Mouse (Mus musculus) hematopoietic multipotent progenitor cell, adult 10-12 weeks (in vitro differentiated cells): ENCODE results near the gene Itpka. TPM values are rescaled to one million over a fixed set of nuclear protein-coding genes. Genes with fewer than 3 reads are reported as not detected.

Source experiments
- polyA plus RNA-seq: library from polyadenylated mRNA; stranded (reverse); fragments of >175 nt; gene quantifications from 2 replicates; pipeline ENCODE4 v1.2.3, GENCODE M21; 2012; ENCODE audit warnings: low replicate concordance

Itpka gene
- 0.38 and 0.68 TPM in 2 replicates for polyA plus RNA-seq

GRCm38 (mm10) chr2:119741581-119742411 is at the start of gene Itpka:
Gene Itpka (plus strand): TSS chr2:119742337.

DNA sequence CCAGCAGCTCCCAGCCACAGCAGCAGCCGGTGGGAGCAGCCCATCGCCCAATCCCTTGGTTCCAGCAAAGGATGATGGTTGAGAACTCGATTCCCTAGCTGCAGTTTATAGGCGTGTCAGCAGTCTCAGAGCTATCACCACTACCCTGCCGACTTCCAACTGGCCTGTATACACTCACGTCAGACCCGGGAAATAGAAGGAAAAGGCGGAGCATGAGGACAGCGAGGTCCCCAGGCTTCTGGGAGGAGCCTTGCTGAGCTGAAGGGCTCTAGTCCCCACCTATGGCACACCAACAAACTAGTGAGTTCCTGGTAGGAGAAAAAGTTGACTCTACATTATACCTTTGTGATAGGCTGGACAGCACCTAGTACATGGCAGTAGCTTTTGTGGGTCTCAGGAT is 18.1 kb downstream of the Itpka start, which contains the start of gene Ltk:
TSS of gene Ltk (minus strand) at position 181 of the 400 bp plus-strand sequence.

GRCm38 (mm10) chr2:119787206-119787883 is 45.2 kb downstream of the Itpka start, which contains the start of gene Rpap1:
Gene Rpap1 (minus strand): TSS chr2:119787537.

GRCm38 (mm10) chr2:119797279-119797783 is 55.2 kb downstream of the Itpka start, which contains the start of gene Tyro3:
Gene Tyro3 (plus strand): TSS chr2:119797733.

Other genes with a start within 250 kb of the Itpka start
- gene Exd1, start 194.7 kb upstream of the Itpka start, polyA plus RNA-seq = 0.13 and 0.29 TPM in 2 replicates
- 15.1 and 19.1 TPM in 2 replicates for gene Chp1, start 194.6 kb upstream of the Itpka start, polyA plus RNA-seq
- 0.36 and 2.3 TPM in 2 replicates for gene Nusap1, start 124.0 kb upstream of the Itpka start, polyA plus RNA-seq
- 1.5 and 7.0 TPM in 2 replicates for gene Oip5, start 123.9 kb upstream of the Itpka start, polyA plus RNA-seq
- 2.4 and 3.9 TPM in 2 replicates for gene Ndufaf1, start 79.5 kb upstream of the Itpka start, polyA plus RNA-seq
- 27.6 and 49.7 TPM in 2 replicates for gene Rtf1, start 67.3 kb upstream of the Itpka start, polyA plus RNA-seq
- 6.9 and 10.2 TPM in 2 replicates for gene Ltk, start 18.1 kb downstream of the Itpka start, polyA plus RNA-seq
- 14.8 and 28.4 TPM in 2 replicates for gene Rpap1, start 45.2 kb downstream of the Itpka start, polyA plus RNA-seq
- 1.5 TPM in 2 replicates for gene Tyro3, start 55.4 kb downstream of the Itpka start, polyA plus RNA-seq
- 3.7 and 5.3 TPM in 2 replicates for gene Mga, start 154.9 kb downstream of the Itpka start, polyA plus RNA-seq
- gene Mapkbp1, start 230.4 kb downstream of the Itpka start, polyA plus RNA-seq = 5.8 and 6.0 TPM in 2 replicates